Mouse (Mus musculus) heart, adult 2 months (tissue): ENCODE measurements around the gene Rbbp5.

Source experiments
- CTCF ChIP-seq: fragments of 200-600 bp; IDR thresholded peaks from 2 replicates; pipeline ENCODE4 v1.8.1; 2022; ENCODE audit warnings: antibody characterized with exemption, mild to moderate bottlenecking, moderate library complexity
- EP300 ChIP-seq: fragments of 200-500 bp; IDR thresholded peaks from 2 replicates; pipeline ENCODE4 v1.6.1; 2011; ENCODE audit warnings: low read depth, low read length, control low read depth; ENCODE audit not compliant: insufficient read depth

DNA sequence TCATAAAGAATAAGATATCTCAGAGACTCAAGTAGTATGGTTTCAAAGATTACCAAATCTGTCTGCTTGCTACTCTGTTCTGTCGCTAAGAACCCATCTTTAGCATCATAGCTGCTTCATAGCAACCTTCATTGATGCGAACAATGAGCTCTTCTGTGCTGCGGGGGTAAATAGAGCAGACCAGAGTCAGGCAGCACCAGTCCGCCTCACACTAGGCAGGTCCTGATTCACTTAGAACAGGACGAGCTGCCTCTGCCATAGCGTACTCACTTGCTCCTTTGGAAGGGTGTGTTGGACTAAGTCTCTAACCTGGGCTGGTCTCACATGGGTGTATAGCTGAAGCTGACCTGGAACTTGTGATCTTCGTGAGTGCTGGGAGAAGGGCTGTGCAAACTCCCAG is 28.9 kb downstream of the Rbbp5 start, which contains the start of gene Tmem81:
- TF ChIP-seq EP300 (no peak), CTCF (no peak)
